ENCODE assay signal across 17 mouse cellular contexts in the genomic region with DNA sequence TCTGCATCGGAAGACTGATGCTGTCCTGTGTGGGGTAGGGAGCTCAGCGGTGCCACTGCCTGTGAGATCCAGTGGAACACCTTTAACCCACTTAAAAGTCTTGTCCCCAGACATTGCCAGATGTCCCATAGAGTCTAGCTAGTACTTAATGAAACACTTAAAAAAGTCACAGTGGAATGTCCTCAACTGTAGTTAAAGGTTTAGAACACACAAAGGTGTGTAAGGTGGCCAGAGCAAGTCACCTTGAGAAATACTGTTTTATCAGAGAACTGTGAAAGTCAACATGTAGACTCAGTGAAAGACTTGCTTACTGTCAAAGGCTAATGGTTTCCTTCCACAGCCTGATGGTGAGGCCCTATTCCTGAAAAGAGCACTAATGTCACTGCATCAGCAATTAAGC.
"Had no signal": no experiment of that assay in that cellular context is flagged by ENCODE, and none has a peak within 500 bp of the region (broad histone marks: within the 10 kb centered on the region; RNA-seq: fewer than 3 reads in every experiment).

No protein-coding gene starts in this region.

- H3K9me3 ChIP-seq: liver, embryonic 13.5 days; liver, embryonic 15.5 days; lung, embryonic 15.5 days; megakaryocyte, embryonic 14.5 days; midbrain, embryonic 13.5 days; midbrain, embryonic 15.5 days; neural tube, embryonic 12.5 days had no signal

- H3K27ac ChIP-seq: liver, embryonic 13.5 days; liver, embryonic 15.5 days; lung, embryonic 15.5 days; macrophage; midbrain, embryonic 13.5 days; midbrain, embryonic 15.5 days; neural tube, embryonic 12.5 days had no signal

- DNase-seq: liver, embryonic 13.5 days; liver, postnatal 0 days; lung, adult 2 months; lung, postnatal 10 days; lung, postnatal 36 days; right cerebral cortex, postnatal 14 days; thymus, adult 2 months; thymus, postnatal 25 days; thymus, postnatal 4 days had no signal

- H3K27me3 ChIP-seq: liver, embryonic 13.5 days; liver, embryonic 15.5 days; lung, embryonic 15.5 days; megakaryocyte, embryonic 14.5 days; midbrain, embryonic 13.5 days; midbrain, embryonic 15.5 days; neural tube, embryonic 12.5 days had no signal

- H3K4me2 ChIP-seq: liver, embryonic 13.5 days; liver, embryonic 15.5 days; lung, embryonic 15.5 days; midbrain, embryonic 11.5 days; midbrain, embryonic 13.5 days; midbrain, embryonic 15.5 days; neural tube, embryonic 12.5 days had no signal

- H3K4me1 ChIP-seq: liver, embryonic 13.5 days; liver, embryonic 15.5 days; lung, embryonic 15.5 days; midbrain, embryonic 13.5 days; midbrain, embryonic 15.5 days; neural tube, embryonic 12.5 days had no signal

- H3K4me3 ChIP-seq: liver, embryonic 13.5 days; liver, embryonic 15.5 days; lung, embryonic 15.5 days; megakaryocyte, embryonic 14.5 days; midbrain, embryonic 13.5 days; midbrain, embryonic 15.5 days; neural tube, embryonic 12.5 days had no signal

- ATAC-seq: liver, postnatal 0 days; midbrain, embryonic 13.5 days; midbrain, embryonic 15.5 days had no signal

- H3K9ac ChIP-seq: liver, embryonic 13.5 days; liver, embryonic 15.5 days; liver, postnatal 0 days; lung, embryonic 15.5 days; midbrain, embryonic 13.5 days; midbrain, embryonic 15.5 days; neural tube, embryonic 12.5 days had no signal
